Mouse (Mus musculus) heart, embryonic 16.5 days (tissue): ENCODE measurements around the gene Ncoa1. TPM values are rescaled to one million over a fixed set of nuclear protein-coding genes. Genes with fewer than 3 reads are reported as not detected.

Experiments
- ATAC-seq: fragments of 200-750 bp; cut with Nextera tagmentation; replicated peaks from 2 replicates; pipeline ENCODE4 v1.8.0; 2017; ENCODE audit warnings: moderate number of reproducible peaks; ENCODE audit not compliant: insufficient read depth, low FRiP score; ENCODE audit errors: extremely low read depth
- H3K27ac ChIP-seq: fragments of 300-500 bp; sonication (generic); 2 replicates; pipeline ENCODE4 v1.5.1; 2014; ENCODE audit warnings: mild to moderate bottlenecking, low read length, control low read depth, moderate library complexity
- H3K27me3 ChIP-seq: fragments of 300-500 bp; sonication (generic); 2 replicates; pipeline ENCODE4 v1.6.1; 2014; ENCODE audit warnings: low read length, mixed read lengths; ENCODE audit not compliant: control insufficient read depth, insufficient read depth
- H3K36me3 ChIP-seq: fragments of 300-500 bp; sonication (generic); 2 replicates; pipeline ENCODE4 v1.6.1; 2014; ENCODE audit not compliant: control insufficient read depth, insufficient read depth
- H3K4me1 ChIP-seq: fragments of 300-500 bp; sonication (generic); 2 replicates; pipeline ENCODE4 v1.6.1; 2014; ENCODE audit warnings: low read length, mixed read lengths; ENCODE audit not compliant: control insufficient read depth, insufficient read depth
- H3K4me2 ChIP-seq: fragments of 300-500 bp; sonication (generic); 2 replicates; pipeline ENCODE4 v1.6.1; 2014; ENCODE audit warnings: low read depth, mild to moderate bottlenecking, control low read depth, low read length
- H3K4me3 ChIP-seq: fragments of 300-500 bp; sonication (generic); 2 replicates; pipeline ENCODE4 v1.5.1; 2014; ENCODE audit warnings: mild to moderate bottlenecking, control low read depth, low read length
- H3K9ac ChIP-seq: fragments of 300-500 bp; sonication (generic); 2 replicates; pipeline ENCODE4 v1.6.1; 2014; ENCODE audit warnings: low read length, control low read depth
- H3K9me3 ChIP-seq: fragments of 300-500 bp; sonication (generic); replicated peaks from 2 replicates; pipeline ENCODE4 v1.6.1; 2016; ENCODE audit warnings: low read length; ENCODE audit not compliant: control insufficient read depth
- WGBS: fragments of 180-500 bp; shearing (Covaris S2); extraction: QIAGEN DNeasy Blood & Tissue Kit; methylation state at CpG from one replicate; pipeline ENCODE4 v1.1.7; 2014; 5-methylcytosine and 5-hydroxymethylcytosine counted together
- polyA plus RNA-seq: library from polyadenylated mRNA; unstranded; fragments of >200 nt; fragmentation: Nextera tagmentation; extraction: Ambion mirVana; gene quantifications from 2 replicates; pipeline ENCODE4 v1.2.1, GENCODE M21; 2015

Ncoa1 gene
- polyA plus RNA-seq, 1 experiment from 2014 or later, result 6.0 TPM

DNA sequence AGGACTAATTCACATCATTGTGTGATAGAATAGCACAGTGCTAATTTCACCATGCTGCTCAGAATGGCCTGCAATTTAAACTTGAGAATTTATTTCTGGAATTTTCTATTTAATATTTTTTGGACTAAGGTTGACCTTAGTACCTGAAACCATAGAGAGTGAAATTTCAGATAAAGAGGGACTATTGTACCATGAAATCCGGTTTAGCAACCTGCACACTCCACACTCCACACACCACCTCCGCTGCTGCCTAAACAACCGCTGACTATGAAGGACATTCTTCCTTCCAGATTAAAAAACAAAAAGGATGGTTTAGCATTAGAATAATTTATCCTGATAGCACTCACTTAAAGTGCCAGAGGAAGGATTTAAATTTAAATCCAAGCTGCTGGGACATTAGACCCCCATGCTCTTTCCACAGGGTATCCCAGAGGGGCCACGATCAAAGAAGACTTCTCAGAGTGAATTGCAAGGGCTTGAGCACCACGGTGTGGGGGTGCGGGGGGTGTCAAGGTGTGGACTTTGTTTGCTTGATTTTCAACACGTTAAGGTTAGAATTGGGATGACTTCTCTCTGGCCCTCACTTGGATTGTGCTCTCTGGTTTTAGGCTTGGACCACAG lies 29.9 kb upstream of the Ncoa1 start:
- no peak for ATAC-seq
- no peaks in the 10 kb centered on the region for H3K9me3 ChIP-seq
- H3K27ac ChIP-seq, result no peak overlapping the region
- no peaks in the 10 kb centered on the region for H3K27me3 ChIP-seq
- H3K4me1 ChIP-seq, result no peaks in the 10 kb centered on the region; the same call in 1 of the 2 replicates
- H3K36me3 ChIP-seq, result no peaks in the 10 kb centered on the region
- WGBS, result 49% methylated on average over 7 of the region's 7 CpGs
- no peak overlapping the region for H3K4me2 ChIP-seq
- H3K9ac ChIP-seq, result no peak overlapping the region
- no peak overlapping the region for H3K4me3 ChIP-seq

GRCm38 (mm10) chr12:4505298-4505697 lies 28.3 kb upstream of the Ncoa1 start:
- Histone ChIP-seq H3K4me3 (no peak overlapping the region), H3K27ac (no peak overlapping the region), H3K27me3 (no peaks in the 10 kb centered on the region), H3K36me3 (no peaks in the 10 kb centered on the region), H3K9me3 (no peaks in the 10 kb centered on the region), H3K4me2 (no peak overlapping the region), H3K9ac (no peak overlapping the region), H3K4me1 (no peaks in the 10 kb centered on the region; the same call in 1 of the 2 replicates)
- WGBS, result 51% methylated on average over 6 of the region's 6 CpGs
- ATAC-seq, result no peak

DNA sequence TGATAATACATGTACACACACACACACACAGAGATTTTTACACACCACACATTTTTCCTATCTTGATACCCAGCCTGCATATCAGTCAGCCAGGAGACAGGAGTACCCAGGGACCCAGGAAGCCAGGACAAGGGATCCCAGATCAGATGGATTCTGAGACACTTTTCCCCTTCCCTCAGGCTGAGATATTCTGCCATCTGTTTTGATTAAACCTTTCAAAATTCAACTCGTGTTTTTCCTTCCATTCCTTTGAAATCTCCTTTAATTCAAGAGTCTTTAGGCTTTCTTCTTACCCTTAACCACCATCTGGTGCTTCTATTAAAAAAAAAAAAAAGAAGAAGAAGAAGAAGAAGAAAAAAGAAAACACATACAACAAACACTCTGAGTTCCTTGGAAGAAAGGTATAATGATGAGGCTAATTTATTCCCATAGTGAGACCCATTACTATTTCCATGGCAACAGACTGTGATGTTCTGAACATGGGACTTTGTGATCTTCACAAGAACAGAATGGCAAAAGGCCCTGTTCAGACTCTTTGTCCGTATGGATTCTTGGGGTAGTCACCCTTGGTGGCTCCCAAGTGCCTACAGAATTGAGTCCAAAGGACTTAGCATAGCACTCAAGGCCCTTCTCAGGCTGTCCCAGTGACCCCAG lies 26.8 kb upstream of the Ncoa1 start:
- Histone ChIP-seq H3K9me3 (no peaks in the 10 kb centered on the region), H3K9ac (no peak overlapping the region), H3K36me3 (no peaks in the 10 kb centered on the region), H3K4me3 (no peak overlapping the region), H3K27me3 (no peaks in the 10 kb centered on the region), H3K4me1 (no peaks in the 10 kb centered on the region), H3K27ac (no peak overlapping the region), H3K4me2 (no peak overlapping the region)
- no peak for ATAC-seq
- 73% methylated on average over 2 of the region's 2 CpGs for WGBS

GRCm38 (mm10) chr12:4501916-4502315 lies 24.9 kb upstream of the Ncoa1 start:
- Histone ChIP-seq H3K27me3 (no peaks in the 10 kb centered on the region), H3K9ac (no peak overlapping the region), H3K9me3 (no peaks in the 10 kb centered on the region), H3K36me3 (no peaks in the 10 kb centered on the region), H3K4me3 (no peak overlapping the region), H3K27ac (no peak overlapping the region), H3K4me1 (no peaks in the 10 kb centered on the region), H3K4me2 (no peak overlapping the region)
- 27% methylated on average over 3 of the region's 3 CpGs for WGBS
- no peak for ATAC-seq

DNA sequence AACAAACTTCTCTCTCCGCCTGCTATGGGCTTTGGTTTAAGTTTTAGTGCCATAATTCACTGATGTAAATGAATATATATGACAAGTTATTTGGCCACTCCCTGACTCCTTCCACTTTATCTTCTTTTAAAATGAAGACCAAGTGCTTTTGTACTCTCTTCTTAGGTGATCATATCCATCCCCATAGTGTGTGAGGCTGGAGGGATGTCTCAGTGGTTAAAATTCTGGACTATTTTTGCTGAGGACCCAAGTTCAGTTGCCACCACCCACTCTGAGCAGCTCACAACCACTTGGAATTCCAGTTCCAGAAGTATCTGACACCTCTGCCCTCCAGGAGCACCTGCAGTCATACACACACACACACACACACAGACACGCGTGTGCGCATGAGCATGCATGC lies 23.5 kb upstream of the Ncoa1 start:
- ATAC-seq, result no peak
- no peak overlapping the region for H3K4me2 ChIP-seq
- H3K4me1 ChIP-seq, result no peaks in the 10 kb centered on the region
- H3K36me3 ChIP-seq, result no peaks in the 10 kb centered on the region
- no peak overlapping the region for H3K4me3 ChIP-seq
- H3K9me3 ChIP-seq, result no peaks in the 10 kb centered on the region
- H3K27me3 ChIP-seq, result no peaks in the 10 kb centered on the region
- WGBS, result 92% methylated on average over 4 of the region's 4 CpGs
- no peak overlapping the region for H3K27ac ChIP-seq
- no peak overlapping the region for H3K9ac ChIP-seq

- Histone ChIP-seq H3K36me3 (no peaks in the 10 kb centered on the region), H3K4me1 (no peaks in the 10 kb centered on the region), H3K4me2 (no peak overlapping the region), H3K27ac (no peak overlapping the region), H3K9ac (no peak overlapping the region), H3K4me3 (no peak overlapping the region), H3K27me3 (no peaks in the 10 kb centered on the region), H3K9me3 (no peaks in the 10 kb centered on the region)
- no peak for ATAC-seq
- WGBS, result 77% methylated on average over 3 of the region's 3 CpGs
Measured at GRCm38 (mm10) chr12:4499651-4500175, 22.7 kb upstream of the Ncoa1 start.

DNA sequence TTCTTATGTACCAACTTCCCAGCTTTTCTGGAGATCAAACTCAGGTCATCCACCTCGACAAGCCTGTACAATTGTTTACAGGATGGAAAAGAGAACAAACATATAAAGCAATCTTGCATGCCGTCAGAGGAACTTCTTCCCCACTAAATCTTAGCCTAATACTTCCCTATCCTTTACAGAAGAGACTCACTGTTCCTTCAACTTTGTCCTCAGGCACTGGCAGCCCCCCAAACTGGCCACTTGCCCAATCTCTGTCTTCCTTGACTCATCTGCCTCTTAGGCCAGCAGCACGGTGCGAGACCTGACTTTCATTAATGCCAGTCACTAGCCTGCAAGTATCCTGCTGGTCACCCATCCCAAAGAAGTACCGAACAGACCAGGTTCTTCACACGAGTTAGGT lies 11.4 kb upstream of the Ncoa1 start:
- no peak for ATAC-seq
- no peaks in the 10 kb centered on the region for H3K36me3 ChIP-seq
- H3K27me3 ChIP-seq, result no peaks in the 10 kb centered on the region
- 68% methylated on average over 6 of the region's 6 CpGs for WGBS
- no peaks in the 10 kb centered on the region for H3K9me3 ChIP-seq
- H3K4me2 ChIP-seq, result no peak overlapping the region
- H3K9ac ChIP-seq, result no peak overlapping the region
- no peaks in the 10 kb centered on the region for H3K4me1 ChIP-seq
- H3K27ac ChIP-seq, result no peak overlapping the region
- H3K4me3 ChIP-seq, result no peak overlapping the region

DNA sequence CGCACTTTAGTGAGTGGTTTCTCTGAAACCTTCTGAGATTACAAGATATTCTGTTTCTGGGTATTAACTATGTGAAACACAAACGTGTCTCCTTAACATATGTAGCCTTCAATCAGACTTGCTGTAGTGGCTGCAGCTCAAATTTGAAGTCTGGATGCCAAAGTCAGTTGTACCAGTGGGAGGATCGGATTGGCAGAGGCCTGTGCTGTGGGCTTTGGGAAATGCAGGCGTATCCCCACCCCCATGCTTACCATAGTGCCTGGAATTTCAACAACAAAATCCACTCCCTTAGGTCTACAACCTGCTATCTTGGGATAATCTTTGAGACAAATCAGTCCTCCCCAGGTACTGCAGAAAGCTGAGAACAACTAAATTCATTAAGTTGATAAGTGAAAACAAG lies 6.4 kb upstream of the Ncoa1 start:
- H3K4me1 ChIP-seq, result no peaks in the 10 kb centered on the region
- no peaks in the 10 kb centered on the region for H3K27me3 ChIP-seq
- H3K4me3 ChIP-seq, result no peak overlapping the region
- no peak overlapping the region for H3K27ac ChIP-seq
- no peak overlapping the region for H3K4me2 ChIP-seq
- no peak overlapping the region for H3K9ac ChIP-seq
- 76% methylated on average over 4 of the region's 4 CpGs for WGBS
- H3K36me3 ChIP-seq, result no peaks in the 10 kb centered on the region
- no peaks in the 10 kb centered on the region for H3K9me3 ChIP-seq
- ATAC-seq, result no peak

DNA sequence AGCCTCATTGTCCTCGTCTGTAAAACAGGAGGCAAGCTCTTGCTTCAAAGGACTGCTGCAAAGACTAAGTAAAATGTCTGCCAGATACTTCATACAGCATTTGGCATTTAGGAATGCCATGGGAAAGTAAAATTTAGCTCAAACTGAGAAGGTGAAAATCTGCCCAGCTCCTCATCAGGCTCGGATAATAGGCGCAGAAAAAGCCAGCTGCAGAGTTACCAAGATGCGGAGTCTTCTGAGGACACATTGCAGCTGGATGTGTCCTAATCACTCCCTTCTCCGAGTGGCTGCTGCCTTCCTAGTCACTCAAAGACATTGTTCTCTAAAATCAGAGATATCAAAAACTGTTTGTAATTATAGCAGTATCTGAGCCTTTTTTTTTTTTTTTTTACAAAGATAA lies 4.7 kb upstream of the Ncoa1 start:
- no peak overlapping the region for H3K4me2 ChIP-seq
- WGBS, result 69% methylated on average over 5 of the region's 5 CpGs
- no peaks in the 10 kb centered on the region for H3K27me3 ChIP-seq
- no peaks in the 10 kb centered on the region for H3K9me3 ChIP-seq
- H3K4me3 ChIP-seq, result no peak overlapping the region
- H3K9ac ChIP-seq, result no peak overlapping the region
- H3K36me3 ChIP-seq, result no peaks in the 10 kb centered on the region
- ATAC-seq, result no peak
- H3K27ac ChIP-seq, result no peak overlapping the region
- H3K4me1 ChIP-seq, result no peaks in the 10 kb centered on the region
